Mouse (Mus musculus): Measurements from ENCODE around the gene Gm10715. TPM values are rescaled to one million over a fixed set of nuclear protein-coding genes. Genes with fewer than 3 reads are reported as not detected.
"Not testable (repeated sequence)": the region's sequence is repeated elsewhere in the genome, so short reads cannot be mapped to it uniquely, and the experiment has no call there.

Gene Gm10715
- polyA plus RNA-seq, 1 experiment from 2014 or later = not detected

DNA sequence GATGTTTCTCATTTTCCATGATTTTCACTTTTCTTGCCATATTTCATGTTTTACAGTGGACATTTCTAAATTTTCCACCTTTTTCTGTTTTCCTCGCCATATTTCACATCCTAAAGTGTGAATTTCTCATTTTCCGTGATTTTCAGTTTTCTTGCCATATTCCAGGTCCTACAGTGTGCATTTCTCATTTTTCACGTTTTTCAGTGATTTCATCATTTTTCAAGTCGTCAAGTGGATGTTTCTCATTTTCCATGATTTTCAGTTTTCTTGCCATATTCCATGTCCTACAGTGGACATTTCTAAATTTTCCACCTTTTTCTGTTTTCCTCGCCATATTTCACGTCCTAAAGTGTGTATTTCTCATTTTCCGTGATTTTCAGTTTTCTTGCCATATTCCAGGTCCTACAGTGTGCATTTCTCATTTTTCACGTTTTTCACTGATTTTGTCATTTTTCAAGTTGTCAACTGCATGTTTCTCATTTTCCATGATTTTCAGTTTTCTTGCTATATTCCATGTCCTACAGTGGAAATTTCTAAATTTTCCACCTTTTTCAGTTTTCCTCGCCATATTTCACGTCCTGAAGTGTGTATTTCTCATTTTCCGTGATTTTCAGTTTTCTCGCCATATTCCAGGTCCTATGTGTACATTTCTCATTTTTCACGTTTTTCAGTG, 13.2 kb upstream of the Gm10715 start, which contains the start of gene Gm10718:
Gene Gm10718, plus strand, starts transcription at position 236 of the 673 bp plus-strand sequence.
- 72% methylated on average over 9 of the region's 13 CpGs for WGBS
- not testable (repeated sequence) for H3K36me3 ChIP-seq (ENCODE audit: control insufficient read depth, insufficient read depth, low read length); H3K9me3 ChIP-seq (ENCODE audit: control insufficient read depth, low read length); H3K27ac ChIP-seq (ENCODE audit: low read length); ATAC-seq (ENCODE audit: low read depth); H3K27me3 ChIP-seq (ENCODE audit: control insufficient read depth, insufficient read depth, low read depth, low read length); H3K4me3 ChIP-seq (ENCODE audit: low read length); H3K4me1 ChIP-seq (replicated peaks; ENCODE audit: control insufficient read depth, insufficient read depth, low read length); H3K4me2 ChIP-seq (ENCODE audit: low read depth, low read length); H3K9ac ChIP-seq (ENCODE audit: low read length)

DNA sequence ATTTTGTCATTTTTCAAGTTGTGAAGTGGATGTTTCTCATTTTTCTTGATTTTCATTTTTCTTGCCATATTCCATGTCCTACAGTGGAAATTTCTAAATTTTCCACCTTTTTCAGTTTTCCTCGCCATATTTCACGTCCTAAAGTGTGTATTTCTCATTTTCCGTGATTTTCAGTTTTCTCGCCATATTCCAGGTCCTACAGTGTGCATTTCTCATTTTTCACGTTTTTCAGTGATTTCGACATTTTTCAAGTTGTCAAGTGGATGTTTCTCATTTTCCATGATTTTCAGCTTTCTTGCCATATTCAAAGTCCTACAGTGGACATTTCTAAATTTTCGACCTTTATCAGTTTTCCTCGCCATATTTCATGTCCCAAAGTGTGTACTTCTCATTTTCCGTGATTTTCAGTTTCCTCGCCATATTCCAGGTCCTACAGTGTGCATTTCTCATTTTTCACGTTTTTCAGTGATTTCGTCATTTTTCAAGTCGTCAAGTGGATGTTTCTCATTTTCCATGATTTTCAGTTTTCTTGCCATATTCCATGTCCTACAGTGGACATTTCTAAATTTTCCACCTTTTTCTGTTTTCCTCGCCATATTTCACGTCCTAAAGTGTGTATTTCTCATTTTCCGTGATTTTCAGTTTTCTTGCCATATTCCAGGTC, 12.6 kb upstream of the Gm10715 start:
- not testable (repeated sequence) for H3K9me3 ChIP-seq (ENCODE audit: control insufficient read depth, low read length); H3K4me3 ChIP-seq (ENCODE audit: low read length); ATAC-seq (ENCODE audit: low read depth); H3K4me2 ChIP-seq (ENCODE audit: low read depth, low read length); H3K4me1 ChIP-seq (replicated peaks; ENCODE audit: control insufficient read depth, insufficient read depth, low read length); H3K9ac ChIP-seq (ENCODE audit: low read length); H3K27ac ChIP-seq (ENCODE audit: low read length); H3K36me3 ChIP-seq (ENCODE audit: control insufficient read depth, insufficient read depth, low read length); H3K27me3 ChIP-seq (ENCODE audit: control insufficient read depth, insufficient read depth, low read depth, low read length)
- 66% methylated on average over 15 of the region's 16 CpGs for WGBS

DNA sequence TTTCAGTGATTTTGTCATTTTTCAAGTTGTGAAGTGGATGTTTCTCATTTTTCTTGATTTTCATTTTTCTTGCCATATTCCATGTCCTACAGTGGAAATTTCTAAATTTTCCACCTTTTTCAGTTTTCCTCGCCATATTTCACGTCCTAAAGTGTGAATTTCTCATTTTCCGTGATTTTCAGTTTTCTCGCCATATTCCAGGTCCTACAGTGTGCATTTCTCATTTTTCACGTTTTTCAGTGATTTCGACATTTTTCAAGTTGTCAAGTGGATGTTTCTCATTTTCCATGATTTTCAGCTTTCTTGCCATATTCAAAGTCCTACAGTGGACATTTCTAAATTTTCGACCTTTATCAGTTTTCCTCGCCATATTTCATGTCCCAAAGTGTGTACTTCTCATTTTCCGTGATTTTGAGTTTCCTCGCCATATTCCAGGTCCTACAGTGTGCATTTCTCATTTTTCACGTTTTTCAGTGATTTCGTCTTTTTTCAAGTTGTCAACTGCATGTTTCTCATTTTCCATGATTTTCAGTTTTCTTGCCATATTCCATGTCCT, 11.7 kb upstream of the Gm10715 start, which contains the start of gene Gm10717:
Gene Gm10717, plus strand, starts transcription at position 506 of the 556 bp plus-strand sequence.
- not testable (repeated sequence) for ATAC-seq (ENCODE audit: low read depth); H3K27ac ChIP-seq (ENCODE audit: low read length); H3K9ac ChIP-seq (ENCODE audit: low read length); H3K4me2 ChIP-seq (ENCODE audit: low read depth, low read length); H3K9me3 ChIP-seq (ENCODE audit: control insufficient read depth, low read length); H3K36me3 ChIP-seq (ENCODE audit: control insufficient read depth, insufficient read depth, low read length); H3K27me3 ChIP-seq (ENCODE audit: control insufficient read depth, insufficient read depth, low read depth, low read length); H3K4me3 ChIP-seq (ENCODE audit: low read length); H3K4me1 ChIP-seq (replicated peaks; ENCODE audit: control insufficient read depth, insufficient read depth, low read length)
- WGBS = 71% methylated on average over 12 of the region's 12 CpGs

DNA sequence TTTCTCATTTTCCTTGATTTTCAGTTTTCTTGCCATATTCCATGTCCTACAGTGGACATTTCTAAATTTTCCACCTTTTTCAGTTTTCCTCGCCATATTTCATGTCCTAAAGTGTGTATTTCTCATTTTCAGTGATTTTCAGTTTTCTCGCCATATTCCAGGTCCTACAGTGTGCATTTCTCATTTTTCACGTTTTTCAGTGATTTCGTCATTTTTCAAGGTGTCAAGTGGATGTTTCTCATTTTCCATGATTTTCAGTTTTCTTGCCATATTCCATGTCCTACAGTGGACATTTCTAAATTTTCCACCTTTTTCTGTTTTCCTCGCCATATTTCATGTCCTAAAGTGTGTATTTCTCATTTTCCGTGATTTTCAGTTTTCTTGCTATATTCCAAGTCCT, 11.0 kb upstream of the Gm10715 start:
- H3K4me3 ChIP-seq (ENCODE audit: low read length); ATAC-seq (ENCODE audit: low read depth); H3K4me1 ChIP-seq (replicated peaks; ENCODE audit: control insufficient read depth, insufficient read depth, low read length); H3K27ac ChIP-seq (ENCODE audit: low read length); H3K27me3 ChIP-seq (ENCODE audit: control insufficient read depth, insufficient read depth, low read depth, low read length); H3K4me2 ChIP-seq (ENCODE audit: low read depth, low read length); H3K9me3 ChIP-seq (ENCODE audit: control insufficient read depth, low read length); H3K36me3 ChIP-seq (ENCODE audit: control insufficient read depth, insufficient read depth, low read length); H3K9ac ChIP-seq (ENCODE audit: low read length): not testable (repeated sequence)
- 64% methylated on average over 4 of the region's 6 CpGs for WGBS

DNA sequence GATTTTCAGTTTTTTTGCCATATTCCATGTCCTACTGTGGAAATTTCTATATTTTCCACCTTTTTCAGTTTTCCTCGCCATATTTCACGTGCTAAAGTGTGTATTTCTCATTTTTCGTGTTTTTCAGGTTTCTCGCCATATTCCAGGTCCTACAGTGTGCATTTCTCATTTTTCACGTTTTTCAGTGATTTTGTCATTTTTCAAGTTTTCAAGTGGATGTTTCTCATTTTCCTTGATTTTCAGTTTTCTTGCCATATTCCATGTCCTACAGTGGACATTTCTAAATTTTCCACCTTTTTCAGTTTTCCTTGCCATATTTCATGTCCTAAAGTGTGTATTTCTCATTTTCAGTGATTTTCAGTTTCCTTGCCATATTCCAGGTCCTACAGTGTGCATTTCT, 10.5 kb upstream of the Gm10715 start:
- WGBS = 78% methylated on average over 5 of the region's 5 CpGs
- H3K9me3 ChIP-seq (ENCODE audit: control insufficient read depth, low read length); ATAC-seq (ENCODE audit: low read depth); H3K36me3 ChIP-seq (ENCODE audit: control insufficient read depth, insufficient read depth, low read length); H3K4me1 ChIP-seq (replicated peaks; ENCODE audit: control insufficient read depth, insufficient read depth, low read length); H3K9ac ChIP-seq (ENCODE audit: low read length); H3K4me3 ChIP-seq (ENCODE audit: low read length); H3K4me2 ChIP-seq (ENCODE audit: low read depth, low read length); H3K27me3 ChIP-seq (ENCODE audit: control insufficient read depth, insufficient read depth, low read depth, low read length); H3K27ac ChIP-seq (ENCODE audit: low read length): not testable (repeated sequence)

DNA sequence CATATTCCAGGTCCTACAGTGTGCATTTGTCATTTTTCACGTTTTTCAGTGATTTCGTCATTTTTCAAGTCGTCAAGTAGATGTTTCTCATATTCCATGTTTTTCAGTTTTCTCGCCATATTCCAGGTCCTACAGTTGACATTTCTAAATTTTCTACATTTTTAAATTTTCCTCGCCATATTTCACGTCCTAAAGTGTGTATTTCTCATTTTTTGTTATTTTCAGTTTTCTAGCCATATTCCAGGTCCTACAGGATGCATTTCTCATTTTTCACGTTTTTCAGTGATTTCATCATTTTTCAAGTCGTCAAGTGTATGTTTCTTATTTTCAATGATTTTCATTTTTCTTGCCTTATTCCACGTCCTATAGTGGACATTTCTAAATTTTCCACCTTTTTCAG, 9.9 kb upstream of the Gm10715 start:
- not testable (repeated sequence) for H3K9ac ChIP-seq (ENCODE audit: low read length); H3K27me3 ChIP-seq (ENCODE audit: control insufficient read depth, insufficient read depth, low read depth, low read length); H3K27ac ChIP-seq (ENCODE audit: low read length); ATAC-seq (ENCODE audit: low read depth); H3K4me2 ChIP-seq (ENCODE audit: low read depth, low read length); H3K4me3 ChIP-seq (ENCODE audit: low read length); H3K4me1 ChIP-seq (replicated peaks; ENCODE audit: control insufficient read depth, insufficient read depth, low read length); H3K36me3 ChIP-seq (ENCODE audit: control insufficient read depth, insufficient read depth, low read length); H3K9me3 ChIP-seq (ENCODE audit: control insufficient read depth, low read length)
- WGBS = 64% methylated on average over 9 of the region's 9 CpGs

DNA sequence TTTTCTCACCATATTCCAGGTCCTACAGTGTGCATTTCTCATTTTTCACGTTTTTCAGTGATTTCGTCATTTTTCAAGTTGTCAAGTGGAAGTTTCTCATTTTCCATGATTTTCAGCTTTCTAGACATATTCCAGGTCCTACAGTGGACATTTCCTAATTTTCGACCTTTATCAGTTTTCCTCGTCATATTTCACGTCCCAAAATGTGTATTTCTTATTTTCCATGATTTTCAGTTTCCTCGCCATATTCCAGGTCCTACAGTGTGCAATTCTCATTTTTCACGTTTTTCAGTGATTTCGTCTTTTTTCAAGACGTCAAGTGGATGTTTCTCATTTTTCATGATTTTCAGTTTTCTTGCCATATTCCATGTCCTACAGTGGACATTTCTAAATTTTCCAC, 9.5 kb upstream of the Gm10715 start:
- not testable (repeated sequence) for H3K4me1 ChIP-seq (replicated peaks; ENCODE audit: control insufficient read depth, insufficient read depth, low read length); H3K36me3 ChIP-seq (ENCODE audit: control insufficient read depth, insufficient read depth, low read length); H3K9ac ChIP-seq (ENCODE audit: low read length); H3K9me3 ChIP-seq (ENCODE audit: control insufficient read depth, low read length); H3K27me3 ChIP-seq (ENCODE audit: control insufficient read depth, insufficient read depth, low read depth, low read length); H3K4me2 ChIP-seq (ENCODE audit: low read depth, low read length); ATAC-seq (ENCODE audit: low read depth); H3K27ac ChIP-seq (ENCODE audit: low read length); H3K4me3 ChIP-seq (ENCODE audit: low read length)
- 73% methylated on average over 9 of the region's 9 CpGs for WGBS

DNA sequence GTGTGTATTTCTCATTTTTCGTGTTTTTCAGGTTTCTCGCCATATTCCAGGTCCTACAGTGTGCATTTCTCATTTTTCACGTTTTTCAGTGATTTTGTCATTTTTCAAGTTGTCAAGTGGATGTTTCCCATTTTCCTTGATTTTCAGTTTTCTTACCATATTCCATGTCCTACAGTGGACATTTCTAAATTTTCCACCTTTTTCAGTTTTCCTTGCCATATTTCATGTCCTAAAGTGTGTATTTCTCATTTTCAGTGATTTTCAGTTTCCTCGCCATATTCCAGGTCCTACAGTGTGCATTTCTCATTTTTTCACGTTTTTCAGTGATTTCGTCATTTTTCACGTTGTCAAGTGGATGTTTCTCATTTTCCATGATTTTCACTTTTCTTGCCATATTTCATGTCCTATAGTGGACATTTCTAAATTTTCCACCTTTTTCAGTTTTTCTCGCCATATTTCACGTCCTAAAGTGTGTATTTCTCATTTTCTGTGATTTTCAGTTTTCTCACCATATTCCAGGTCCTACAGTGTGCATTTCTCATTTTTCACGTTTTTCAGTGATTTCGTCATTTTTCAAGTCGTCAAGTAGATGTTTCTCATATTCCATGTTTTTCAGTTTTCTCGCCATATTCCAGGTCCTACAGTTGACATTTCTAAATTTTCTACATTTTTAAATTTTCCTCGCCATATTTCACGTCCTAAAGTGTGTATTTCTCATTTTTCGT, 7.2 kb upstream of the Gm10715 start:
- H3K36me3 ChIP-seq (ENCODE audit: control insufficient read depth, insufficient read depth, low read length); H3K4me1 ChIP-seq (replicated peaks; ENCODE audit: control insufficient read depth, insufficient read depth, low read length); H3K4me2 ChIP-seq (ENCODE audit: low read depth, low read length); H3K27ac ChIP-seq (ENCODE audit: low read length); H3K9ac ChIP-seq (ENCODE audit: low read length); H3K9me3 ChIP-seq (ENCODE audit: control insufficient read depth, low read length); ATAC-seq (ENCODE audit: low read depth); H3K27me3 ChIP-seq (ENCODE audit: control insufficient read depth, insufficient read depth, low read depth, low read length); H3K4me3 ChIP-seq (ENCODE audit: low read length): not testable (repeated sequence)
- 66% methylated on average over 12 of the region's 16 CpGs for WGBS

DNA sequence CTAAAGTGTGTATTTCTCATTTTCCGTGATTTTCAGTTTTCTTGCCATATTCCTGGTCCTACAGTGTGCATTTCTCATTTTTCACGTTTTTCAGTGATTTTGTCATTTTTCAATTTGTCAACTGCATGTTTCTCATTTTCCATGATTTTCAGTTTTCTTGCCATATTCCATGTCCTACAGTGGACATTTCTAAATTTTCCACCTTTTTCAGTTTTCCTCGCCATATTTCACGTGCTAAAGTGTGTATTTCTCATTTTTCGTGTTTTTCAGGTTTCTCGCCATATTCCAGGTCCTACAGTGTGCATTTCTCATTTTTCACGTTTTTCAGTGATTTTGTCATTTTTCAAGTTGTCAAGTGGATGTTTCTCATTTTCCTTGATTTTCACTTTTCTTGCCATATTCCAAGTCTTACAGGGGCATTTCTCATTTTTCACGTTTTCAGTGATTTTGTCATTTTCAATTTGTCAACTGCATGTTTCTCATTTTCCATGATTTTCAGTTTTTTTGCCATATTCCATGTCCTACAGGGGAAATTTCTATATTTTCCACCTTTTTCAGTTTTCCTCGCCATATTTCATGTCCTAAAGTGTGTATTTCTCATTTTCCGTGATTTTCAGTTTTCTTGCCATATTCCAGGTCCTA, 5.9 kb upstream of the Gm10715 start:
- not testable (repeated sequence) for H3K9me3 ChIP-seq (ENCODE audit: control insufficient read depth, low read length); ATAC-seq (ENCODE audit: low read depth); H3K4me1 ChIP-seq (replicated peaks; ENCODE audit: control insufficient read depth, insufficient read depth, low read length); H3K9ac ChIP-seq (ENCODE audit: low read length); H3K27me3 ChIP-seq (ENCODE audit: control insufficient read depth, insufficient read depth, low read depth, low read length); H3K27ac ChIP-seq (ENCODE audit: low read length); H3K36me3 ChIP-seq (ENCODE audit: control insufficient read depth, insufficient read depth, low read length); H3K4me3 ChIP-seq (ENCODE audit: low read length); H3K4me2 ChIP-seq (ENCODE audit: low read depth, low read length)
- WGBS = 70% methylated on average over 2 of the region's 10 CpGs

All from lung, embryonic 16.5 days (tissue).